Mouse (Mus musculus): Measurements from ENCODE around the gene Tspear.
"Not testable (repeated sequence)": the region's sequence is repeated elsewhere in the genome, so short reads cannot be mapped to it uniquely, and the experiment has no call there.

The Tspear gene

DNA sequence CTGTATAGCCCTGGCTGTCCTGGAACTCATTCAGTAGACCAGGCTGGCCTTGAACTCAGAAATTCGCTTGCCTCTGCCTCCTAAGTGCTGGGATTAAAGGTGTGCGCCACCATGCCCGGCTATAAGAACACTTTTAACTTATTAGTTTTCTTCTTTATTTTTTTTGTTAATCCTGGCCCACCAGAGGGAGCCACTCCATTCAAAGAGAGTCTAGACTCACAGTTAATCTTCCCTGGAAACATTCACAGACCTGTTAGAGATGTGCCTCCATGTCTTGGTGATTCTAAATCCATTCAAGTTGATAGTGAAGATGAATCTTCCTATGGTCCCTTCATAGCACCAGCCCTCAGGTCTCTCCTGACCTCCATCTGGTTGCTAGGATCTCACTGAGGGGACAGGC is 23.5 kb downstream of the Tspear start:
- ATAC-seq (ENCODE audit: insufficient number of reproducible peaks, low FRiP score, low TSS enrichment): no peak

- not testable (repeated sequence) for ATAC-seq (ENCODE audit: insufficient number of reproducible peaks, low FRiP score, low TSS enrichment)
These were observed 24.8 kb downstream of the Tspear start, which contains the start of gene Gm10024 for GRCm38 (mm10) chr10:77711157-77711556. Gene Gm10024 (plus strand): TSS chr10:77711457.

- ATAC-seq (ENCODE audit: insufficient number of reproducible peaks, low FRiP score, low TSS enrichment): no peak
These were observed 27.4 kb downstream of the Tspear start for GRCm38 (mm10) chr10:77713734-77714133.

- ATAC-seq (ENCODE audit: insufficient number of reproducible peaks, low FRiP score, low TSS enrichment): no peak
These were observed 29.1 kb downstream of the Tspear start, which contains the start of gene Gm10142 for GRCm38 (mm10) chr10:77715507-77715906. Gene Gm10142 (plus strand): TSS chr10:77715807.

- ATAC-seq (ENCODE audit: insufficient number of reproducible peaks, low FRiP score, low TSS enrichment): not testable (repeated sequence)
These were observed 33.9 kb downstream of the Tspear start, which contains the start of gene Krtap12-1 for GRCm38 (mm10) chr10:77720299-77720698. Gene Krtap12-1 (plus strand): TSS chr10:77720599.

GRCm38 (mm10) chr10:77724855-77725254 is 38.5 kb downstream of the Tspear start:
- no peak for ATAC-seq (ENCODE audit: insufficient number of reproducible peaks, low FRiP score, low TSS enrichment)

- no peak for ATAC-seq (ENCODE audit: insufficient number of reproducible peaks, low FRiP score, low TSS enrichment)
These were observed 39.8 kb downstream of the Tspear start, which contains the start of gene Gm10100 for GRCm38 (mm10) chr10:77726186-77726585. Gene Gm10100 (plus strand): TSS chr10:77726486.

DNA sequence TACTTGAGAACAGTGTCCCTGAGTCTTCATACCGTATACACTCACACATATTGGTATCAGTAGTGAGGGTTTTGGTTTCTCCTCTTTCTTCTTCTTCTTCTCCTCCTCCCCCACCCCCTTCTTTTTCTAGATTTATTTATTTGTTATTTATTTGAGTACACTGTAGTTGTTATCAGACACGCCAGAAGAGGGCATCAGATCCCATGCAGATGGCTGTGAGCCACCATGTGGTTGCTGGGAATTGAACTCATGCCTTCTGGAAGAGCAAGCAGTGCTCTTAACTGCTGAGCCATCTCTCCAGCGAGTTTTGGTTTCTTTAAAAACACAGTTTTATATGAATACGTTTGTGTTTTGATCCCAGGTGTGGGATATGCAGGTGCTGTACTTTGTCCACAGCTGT is 41.9 kb downstream of the Tspear start:
- ATAC-seq (ENCODE audit: insufficient number of reproducible peaks, low FRiP score, low TSS enrichment): no peak

GRCm38 (mm10) chr10:77729241-77729640 is 42.9 kb downstream of the Tspear start:
- ATAC-seq (ENCODE audit: insufficient number of reproducible peaks, low FRiP score, low TSS enrichment): no peak

- no peak for ATAC-seq (ENCODE audit: insufficient number of reproducible peaks, low FRiP score, low TSS enrichment)
These were observed 49.6 kb downstream of the Tspear start for GRCm38 (mm10) chr10:77735928-77736327.

GRCm38 (mm10) chr10:77738929-77739328 is 52.6 kb downstream of the Tspear start:
- ATAC-seq (ENCODE audit: insufficient number of reproducible peaks, low FRiP score, low TSS enrichment): no peak

DNA sequence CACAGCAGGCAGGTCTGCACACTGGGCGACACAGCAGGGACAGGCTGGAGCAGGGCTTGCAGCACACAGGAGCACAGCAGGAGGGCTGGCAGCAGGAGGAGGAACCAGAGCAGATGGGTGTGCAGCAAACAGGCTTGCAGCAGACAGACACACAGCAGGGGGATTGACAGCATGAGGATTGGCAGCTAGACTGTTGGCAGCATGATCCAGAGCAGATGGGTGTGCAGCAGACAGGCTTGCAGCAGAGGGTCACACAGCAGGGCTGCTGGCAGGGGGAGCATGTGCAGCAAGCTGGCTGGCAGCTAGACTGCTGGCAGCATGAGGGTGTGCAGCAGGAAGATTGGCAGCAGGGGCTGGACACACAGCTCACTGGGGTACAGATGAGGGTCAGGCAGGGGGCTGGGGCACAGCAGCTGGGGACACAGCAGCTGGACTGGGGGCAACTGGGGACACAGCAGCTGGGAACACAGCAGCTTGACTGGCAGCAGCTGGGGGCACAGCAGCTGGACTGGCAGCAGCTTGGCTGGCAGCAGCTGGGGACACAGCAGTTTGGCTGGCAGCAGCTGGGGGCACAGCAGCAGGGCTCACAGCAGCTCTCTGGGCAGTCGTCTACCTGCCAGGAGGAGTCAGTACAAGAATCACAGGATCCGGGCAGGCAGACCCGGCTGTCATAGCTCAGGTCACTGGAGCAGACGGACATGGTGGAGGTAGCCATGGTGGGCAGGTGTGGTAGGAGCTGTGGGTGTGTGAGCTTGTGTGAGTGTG is 55.7 kb downstream of the Tspear start, which contains the start of gene Gm18596:
TSS of gene Gm18596 (minus strand) at position 715 of the 765 bp plus-strand sequence.
- ATAC-seq (ENCODE audit: insufficient number of reproducible peaks, low FRiP score, low TSS enrichment): not testable (repeated sequence)

DNA sequence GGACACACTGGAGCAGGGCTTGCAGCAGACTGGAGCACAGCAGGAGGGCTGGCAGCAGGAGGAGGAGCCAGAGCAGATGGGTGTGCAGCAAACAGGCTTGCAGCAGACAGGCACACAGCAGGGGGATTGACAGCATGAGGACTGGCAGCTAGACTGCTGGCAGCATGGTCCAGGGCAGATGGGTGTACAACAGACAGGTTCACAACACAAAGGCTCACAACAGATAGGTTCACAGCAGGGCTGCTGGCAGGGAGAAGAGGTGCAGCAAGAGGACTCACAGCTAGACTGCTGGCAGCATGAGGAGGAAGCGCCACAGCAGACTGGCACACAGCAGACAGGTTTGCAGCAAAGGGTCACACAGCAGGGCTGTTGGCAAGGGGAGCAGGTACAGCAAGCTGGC is 64.3 kb downstream of the Tspear start:
- ATAC-seq (ENCODE audit: insufficient number of reproducible peaks, low FRiP score, low TSS enrichment): not testable (repeated sequence)

- not testable (repeated sequence) for ATAC-seq (ENCODE audit: insufficient number of reproducible peaks, low FRiP score, low TSS enrichment)
These were observed 64.9 kb downstream of the Tspear start, which contains the start of gene Gm9736 for GRCm38 (mm10) chr10:77751254-77751653. Gene Gm9736 (minus strand): TSS chr10:77751354.

DNA sequence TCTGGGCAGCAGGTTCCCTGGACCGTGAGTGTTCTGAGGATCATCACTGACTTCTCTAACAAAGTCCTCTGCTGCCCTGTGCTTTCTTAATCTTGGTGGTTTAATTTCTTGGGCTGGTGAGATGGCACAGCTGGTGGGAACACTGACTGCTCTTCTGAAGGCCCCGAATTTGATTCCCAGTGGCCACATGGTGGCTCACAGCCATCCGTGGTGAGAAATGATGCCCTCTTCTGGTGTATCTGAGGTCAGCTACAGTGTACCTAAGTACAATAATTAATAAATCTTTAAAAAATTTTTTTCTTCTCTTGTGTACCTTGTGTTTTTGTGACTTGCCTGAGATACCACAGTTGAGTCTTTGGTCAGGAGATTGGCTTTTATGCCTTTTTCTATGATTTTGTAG is 65.9 kb downstream of the Tspear start:
- not testable (repeated sequence) for ATAC-seq (ENCODE audit: insufficient number of reproducible peaks, low FRiP score, low TSS enrichment)

GRCm38 (mm10) chr10:77753448-77753847 is 67.1 kb downstream of the Tspear start:
- no peak for ATAC-seq (ENCODE audit: insufficient number of reproducible peaks, low FRiP score, low TSS enrichment)

DNA sequence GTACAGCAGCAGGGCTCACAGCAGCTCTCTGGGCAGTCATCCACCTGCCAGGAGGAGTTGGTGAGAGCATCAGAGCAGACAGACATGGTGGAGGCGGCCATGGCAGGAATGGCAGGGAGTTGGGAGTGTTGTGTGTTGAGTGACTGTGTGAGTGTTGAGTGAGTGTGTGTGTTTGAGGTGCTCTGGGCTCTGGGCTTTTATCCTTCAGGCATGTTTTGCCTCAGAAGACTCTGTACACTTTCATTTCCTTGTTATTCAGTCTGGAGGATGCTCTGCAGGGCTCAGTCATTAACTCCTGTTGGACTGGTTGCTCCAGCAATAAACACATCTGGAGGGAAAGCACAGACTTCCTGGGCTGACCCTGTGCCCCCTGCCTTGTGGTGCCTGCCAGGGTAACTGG is 73.2 kb downstream of the Tspear start, which contains the start of gene Gm3233:
TSS of gene Gm3233 (minus strand) at position 101 of the 400 bp plus-strand sequence.
- ATAC-seq (ENCODE audit: insufficient number of reproducible peaks, low FRiP score, low TSS enrichment): not testable (repeated sequence)

GRCm38 (mm10) chr10:77769727-77770126 is 83.4 kb downstream of the Tspear start:
- ATAC-seq (ENCODE audit: insufficient number of reproducible peaks, low FRiP score, low TSS enrichment): no peak

DNA sequence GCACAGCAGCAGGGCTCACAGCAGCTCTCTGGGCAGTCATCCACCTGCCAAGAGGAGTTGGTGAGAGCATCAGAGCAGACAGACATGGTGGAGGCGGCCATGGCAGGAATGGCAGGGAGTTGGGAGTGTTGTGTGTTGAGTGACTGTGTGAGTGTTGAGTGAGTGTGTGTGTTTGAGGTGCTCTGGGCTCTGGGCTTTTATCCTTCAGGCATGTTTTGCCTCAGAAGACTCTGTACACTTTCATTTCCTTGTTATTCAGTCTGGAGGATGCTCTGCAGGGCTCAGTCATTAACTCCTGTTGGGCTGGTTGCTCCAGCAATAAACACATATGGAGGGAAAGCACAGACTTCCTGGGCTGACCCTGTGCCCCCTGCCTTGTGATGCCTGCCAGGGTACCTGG is 84.9 kb downstream of the Tspear start, which contains the start of gene Gm3238:
TSS of gene Gm3238 (minus strand) at position 101 of the 400 bp plus-strand sequence.
- ATAC-seq (ENCODE audit: insufficient number of reproducible peaks, low FRiP score, low TSS enrichment): not testable (repeated sequence)

GRCm38 (mm10) chr10:77772142-77772541 is 85.8 kb downstream of the Tspear start:
- not testable (repeated sequence) for ATAC-seq (ENCODE audit: insufficient number of reproducible peaks, low FRiP score, low TSS enrichment)

GRCm38 (mm10) chr10:77776844-77777243 is 90.5 kb downstream of the Tspear start, which contains the start of gene Gm7138:
Gene Gm7138 (minus strand): TSS chr10:77776944.
- not testable (repeated sequence) for ATAC-seq (ENCODE audit: insufficient number of reproducible peaks, low FRiP score, low TSS enrichment)

All from cerebellum, adult (tissue).